Mouse (Mus musculus) lung, embryonic 14.5 days (tissue): ENCODE data around the gene Prom1. TPM values are rescaled to one million over a fixed set of nuclear protein-coding genes. Genes with fewer than 3 reads are reported as not detected.
A peak's percentile ranks its signal among the peaks of the same experiment; 100 is the strongest.

Source experiments
- ATAC-seq: fragments of 200-750 bp; cut with Nextera tagmentation; 2 replicates; pipeline ENCODE4 v1.8.0; 2017; ENCODE audit warnings: mild to moderate bottlenecking, moderate TSS enrichment, moderate library complexity; ENCODE audit not compliant: insufficient read depth
- DNase-seq: peaks from one replicate; pipeline ENCODE4 v3.0.0-alpha.2; 2015
- H3K27ac ChIP-seq: fragments of 300-500 bp; sonication (generic); 2 replicates; pipeline ENCODE4 v1.5.1; 2014; ENCODE audit warnings: low read depth, mild to moderate bottlenecking, moderate library complexity
- H3K27me3 ChIP-seq: fragments of 300-500 bp; sonication (generic); 2 replicates; pipeline ENCODE4 v1.6.1; 2014; ENCODE audit warnings: low read length, control low read depth; ENCODE audit not compliant: insufficient read depth
- H3K36me3 ChIP-seq: fragments of 300-500 bp; sonication (generic); 2 replicates; pipeline ENCODE4 v1.6.1; 2014; ENCODE audit warnings: control low read depth; ENCODE audit not compliant: insufficient read depth
- H3K4me1 ChIP-seq: fragments of 300-500 bp; sonication (generic); 2 replicates; pipeline ENCODE4 v1.6.1; 2014; ENCODE audit warnings: antibody characterized with exemption, control low read depth; ENCODE audit not compliant: insufficient read depth
- H3K4me2 ChIP-seq: fragments of 300-500 bp; sonication (generic); 2 replicates; pipeline ENCODE4 v1.6.1; 2014; ENCODE audit warnings: mild to moderate bottlenecking
- H3K4me3 ChIP-seq: fragments of 300-500 bp; sonication (generic); 2 replicates; pipeline ENCODE4 v1.5.1; 2014; ENCODE audit warnings: low read depth, low read length
- H3K9ac ChIP-seq: fragments of 300-500 bp; sonication (generic); 2 replicates; pipeline ENCODE4 v1.6.1; 2014
- H3K9me3 ChIP-seq: fragments of 300-500 bp; sonication (generic); 2 replicates; pipeline ENCODE4 v1.6.1; 2016; ENCODE audit warnings: low read depth, low read length, control low read depth
- CTCF ChIP-seq: IDR thresholded peaks from 2 replicates; pipeline ENCODE4 v1.5.1; 2016; ENCODE audit warnings: antibody characterized with exemption, low read depth
- WGBS: fragments of 180-500 bp; shearing (Covaris S2); extraction: QIAGEN DNeasy Blood & Tissue Kit; methylation state at CpG from one replicate; pipeline ENCODE4 v1.1.7; 2014; 5-methylcytosine and 5-hydroxymethylcytosine counted together
- polyA plus RNA-seq: library from polyadenylated mRNA; unstranded; fragments of >200 nt; fragmentation: Nextera tagmentation; extraction: Ambion mirVana; gene quantifications from 2 replicates; pipeline ENCODE4 v1.2.1, GENCODE M21; 2014

Gene Prom1
- polyA plus RNA-seq, 1 experiment from 2014 or later, result 58.0 TPM

- WGBS, result 85% methylated on average over 8 of the region's 8 CpGs
- Histone ChIP-seq H3K36me3 (0 out of 2 replicates have a peak, but pooled peaks cover 6% of the 10 kb centered on the region), H3K9ac (no peak overlapping the region), H3K27ac (no peak overlapping the region), H3K4me1 (no peaks in the 10 kb centered on the region), H3K27me3 (no peaks in the 10 kb centered on the region), H3K9me3 (no peaks in the 10 kb centered on the region), H3K4me3 (no peak overlapping the region), H3K4me2 (no peak overlapping the region)
- ATAC-seq, result no peak
- TF ChIP-seq CTCF, result no peak
- no peak for DNase-seq
These were observed 104.2 kb downstream of the Prom1 start for GRCm38 (mm10) chr5:43997626-43998025.

GRCm38 (mm10) chr5:43996162-43996561, 105.7 kb downstream of the Prom1 start:
- ATAC-seq, result no peak
- Histone ChIP-seq H3K9ac (no peak overlapping the region), H3K4me1 (no peaks in the 10 kb centered on the region), H3K27me3 (no peaks in the 10 kb centered on the region), H3K27ac (no peak overlapping the region), H3K9me3 (no peaks in the 10 kb centered on the region), H3K36me3 (0 out of 2 replicates have a peak, but pooled peaks cover 6% of the 10 kb centered on the region), H3K4me3 (no peak overlapping the region), H3K4me2 (no peak overlapping the region)
- 66% methylated on average over 4 of the region's 4 CpGs for WGBS
- no peak for DNase-seq
- no peak for TF ChIP-seq CTCF

- Histone ChIP-seq H3K9me3 (no peaks in the 10 kb centered on the region), H3K9ac (no peak overlapping the region), H3K4me2 (no peak overlapping the region), H3K4me1 (no peaks in the 10 kb centered on the region), H3K27ac (no peak overlapping the region), H3K27me3 (no peaks in the 10 kb centered on the region), H3K4me3 (no peak overlapping the region), H3K36me3 (no peaks in the 10 kb centered on the region)
- ATAC-seq (no peak), DNase-seq (no peak)
- TF ChIP-seq CTCF, result no peak
- WGBS, result 83% methylated on average over 2 of the region's 2 CpGs
These were observed 106.9 kb downstream of the Prom1 start for GRCm38 (mm10) chr5:43994981-43995380.

GRCm38 (mm10) chr5:43990316-43990715, 111.5 kb downstream of the Prom1 start:
- Histone ChIP-seq H3K36me3 (no peaks in the 10 kb centered on the region), H3K27me3 (no peaks in the 10 kb centered on the region), H3K4me2 (no peak overlapping the region), H3K4me1 (no peaks in the 10 kb centered on the region), H3K27ac (no peak overlapping the region), H3K4me3 (no peak overlapping the region), H3K9me3 (no peaks in the 10 kb centered on the region), H3K9ac (no peak overlapping the region)
- no peak for ATAC-seq
- peak; percentile 71 for DNase-seq
- 51% methylated on average over 6 of the region's 6 CpGs for WGBS
- peak; percentile 86 for TF ChIP-seq CTCF

DNA sequence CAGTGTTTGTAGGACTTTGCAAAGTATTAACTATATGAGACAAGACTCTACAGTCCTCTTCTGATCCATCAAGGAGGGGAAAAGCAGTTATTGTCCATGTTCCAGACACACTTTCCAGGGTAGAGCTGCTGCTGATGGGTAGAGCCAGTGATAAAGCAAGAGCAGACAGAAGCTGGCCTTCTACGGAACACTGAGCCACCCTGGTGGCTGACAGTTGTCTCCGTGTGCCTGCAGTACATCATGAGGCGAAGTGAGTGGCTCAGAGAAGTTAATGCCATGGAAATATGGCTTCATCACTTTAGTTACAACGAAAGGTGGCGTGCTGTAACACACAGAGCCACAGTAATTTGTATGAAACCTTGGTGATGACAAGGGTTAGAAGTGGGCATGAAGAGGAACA, 112.8 kb downstream of the Prom1 start:
- ATAC-seq, result no peak
- Histone ChIP-seq H3K9ac (no peak overlapping the region), H3K27me3 (no peaks in the 10 kb centered on the region), H3K4me2 (no peak overlapping the region), H3K27ac (no peak overlapping the region), H3K9me3 (no peaks in the 10 kb centered on the region), H3K4me1 (no peaks in the 10 kb centered on the region), H3K36me3 (no peaks in the 10 kb centered on the region), H3K4me3 (no peak overlapping the region)
- peak; percentile 28; the same call in 1 of the 2 replicates for TF ChIP-seq CTCF
- 73% methylated on average over 5 of the region's 5 CpGs for WGBS
- peak; percentile 11 for DNase-seq

DNA sequence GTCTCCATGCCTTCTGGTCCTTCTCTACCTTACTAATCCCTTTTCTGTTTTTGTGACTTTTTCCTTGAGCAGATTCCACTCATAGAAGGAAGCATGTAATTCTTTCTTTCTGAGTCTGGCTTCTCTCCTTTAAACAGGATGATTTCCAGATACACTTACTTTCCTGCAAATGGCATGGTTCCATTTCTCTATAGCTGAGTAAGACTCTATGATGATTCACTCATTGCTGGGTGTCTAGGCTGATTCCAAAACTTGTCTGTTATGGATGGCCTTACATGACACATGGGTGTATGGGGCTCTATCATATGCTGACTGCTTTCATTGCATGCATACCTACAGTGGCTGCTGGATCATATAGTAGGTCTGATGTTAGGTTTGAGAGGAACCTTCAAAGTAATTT, 115.6 kb downstream of the Prom1 start:
- Histone ChIP-seq H3K27me3 (no peaks in the 10 kb centered on the region), H3K4me3 (no peak overlapping the region), H3K4me2 (no peak overlapping the region), H3K36me3 (no peaks in the 10 kb centered on the region), H3K9me3 (no peaks in the 10 kb centered on the region), H3K27ac (no peak overlapping the region), H3K4me1 (0 out of 2 replicates have a peak, but pooled peaks cover 7% of the 10 kb centered on the region), H3K9ac (no peak overlapping the region)
- DNase-seq, result no peak
- TF ChIP-seq CTCF, result no peak
- no peak for ATAC-seq

DNA sequence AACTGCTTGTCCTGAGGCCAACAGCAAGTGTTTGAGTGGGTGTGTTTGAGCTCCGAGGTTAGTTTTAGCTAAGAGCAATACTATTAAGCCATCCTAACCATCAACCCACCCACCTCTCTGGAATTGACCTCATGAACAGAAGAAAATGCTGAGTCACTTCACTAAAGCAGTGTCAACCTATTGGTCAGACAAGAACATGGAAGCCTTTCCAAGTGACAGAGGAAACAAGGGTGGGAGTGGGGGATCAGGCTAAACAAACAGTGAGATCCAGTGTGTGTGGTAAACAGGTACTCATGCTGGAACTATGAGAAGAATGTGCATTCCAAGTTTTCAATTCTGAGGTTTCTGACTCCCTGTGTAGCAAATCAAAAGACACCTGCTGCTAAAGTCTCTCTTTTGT, 118.9 kb downstream of the Prom1 start:
- WGBS, result 53% methylated on average over 1 of the region's 1 CpGs
- Histone ChIP-seq H3K4me3 (no peak overlapping the region), H3K27me3 (no peaks in the 10 kb centered on the region), H3K4me1 (0 out of 2 replicates have a peak, but pooled peaks cover 7% of the 10 kb centered on the region), H3K9ac (no peak overlapping the region), H3K9me3 (no peaks in the 10 kb centered on the region), H3K4me2 (no peak overlapping the region), H3K36me3 (no peaks in the 10 kb centered on the region), H3K27ac (no peak overlapping the region; the same call in 1 of the 2 replicates)
- DNase-seq, result no peak
- ATAC-seq, result no peak
- no peak for TF ChIP-seq CTCF

- Histone ChIP-seq H3K4me1 (0 out of 2 replicates have a peak, but pooled peaks cover 7% of the 10 kb centered on the region), H3K27ac (peak within 1 kb of the TSS; percentile 47), H3K4me3 (no peak within 1 kb of the TSS), H3K27me3 (no peaks in the 10 kb centered on the region), H3K36me3 (no peaks in the 10 kb centered on the region), H3K9ac (no peak within 1 kb of the TSS), H3K9me3 (no peaks in the 10 kb centered on the region), H3K4me2 (peak within 1 kb of the TSS; percentile 34; the same call in 1 of the 2 replicates)
- DNase-seq (peak; percentile 61), ATAC-seq (peak; percentile 89)
- 48% methylated on average over 4 of the region's 4 CpGs for WGBS
- TF ChIP-seq CTCF, result no peak
These were observed 120.2 kb downstream of the Prom1 start, which contains the start of gene Fgfbp1 for GRCm38 (mm10) chr5:43981620-43982019. Gene Fgfbp1 (minus strand): TSS chr5:43981779.
